Mouse (Mus musculus) right cerebral cortex, postnatal 4 days (tissue): Measurements from ENCODE around the gene Zfp663.

Source experiments
- DNase-seq: peaks from one replicate; pipeline ENCODE4 v3.0.0-alpha.2; 2022

The Zfp663 gene

DNA sequence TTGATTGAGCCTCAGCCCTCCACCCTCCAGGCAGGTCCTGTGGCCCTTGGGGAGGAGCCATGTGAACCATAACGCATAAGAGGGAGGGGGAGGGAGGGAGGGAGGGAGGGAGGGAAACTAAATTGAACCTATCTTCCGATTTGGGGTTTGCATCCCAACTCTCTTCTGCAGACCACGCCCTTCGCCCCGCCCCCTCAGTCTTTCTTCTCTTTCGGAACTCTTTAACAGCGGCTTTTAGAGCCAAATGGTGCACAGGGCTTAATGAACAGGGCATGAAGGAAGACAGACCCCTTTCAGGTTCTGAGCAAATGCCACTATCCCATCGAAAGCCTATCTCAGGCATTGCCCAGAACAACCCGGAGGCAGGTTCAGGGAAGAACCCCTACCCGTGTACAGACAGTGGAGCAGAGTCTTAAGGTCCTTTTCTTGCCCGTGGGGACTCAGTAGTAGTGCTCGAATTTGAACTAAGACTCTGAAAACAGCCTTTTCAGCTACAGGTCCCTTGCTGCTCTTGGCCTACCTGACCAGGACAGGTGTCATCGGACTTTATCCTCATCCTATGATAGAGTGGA is 575 bp downstream of the Zfp663 start:
- DNase-seq: peak; percentile 58

GRCm38 (mm10) chr2:165367047-165367520 is 1.4 kb downstream of the Zfp663 start:
- DNase-seq: no peak

GRCm38 (mm10) chr2:165364334-165365091 is 4.0 kb downstream of the Zfp663 start:
- peak; percentile 88 for DNase-seq

DNA sequence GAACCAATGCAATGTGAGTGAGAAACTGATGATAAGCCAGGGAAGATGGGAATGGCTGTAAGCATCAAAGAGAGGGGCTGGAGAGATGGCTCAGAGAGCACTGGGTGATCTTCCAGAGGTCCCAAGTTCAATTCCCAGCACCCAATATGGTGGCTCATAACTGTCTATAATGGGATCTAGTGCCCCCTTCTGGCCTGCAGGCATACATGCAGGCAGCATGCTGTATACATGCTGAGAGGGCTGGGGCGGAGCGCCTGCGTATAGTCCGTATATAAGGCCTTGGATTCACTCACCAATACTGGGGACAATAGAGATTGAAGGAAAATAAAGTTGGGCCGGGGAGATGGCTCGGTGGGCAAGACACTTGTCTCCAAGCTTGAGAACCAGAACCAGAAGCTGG is 5.2 kb downstream of the Zfp663 start:
- no peak for DNase-seq

DNA sequence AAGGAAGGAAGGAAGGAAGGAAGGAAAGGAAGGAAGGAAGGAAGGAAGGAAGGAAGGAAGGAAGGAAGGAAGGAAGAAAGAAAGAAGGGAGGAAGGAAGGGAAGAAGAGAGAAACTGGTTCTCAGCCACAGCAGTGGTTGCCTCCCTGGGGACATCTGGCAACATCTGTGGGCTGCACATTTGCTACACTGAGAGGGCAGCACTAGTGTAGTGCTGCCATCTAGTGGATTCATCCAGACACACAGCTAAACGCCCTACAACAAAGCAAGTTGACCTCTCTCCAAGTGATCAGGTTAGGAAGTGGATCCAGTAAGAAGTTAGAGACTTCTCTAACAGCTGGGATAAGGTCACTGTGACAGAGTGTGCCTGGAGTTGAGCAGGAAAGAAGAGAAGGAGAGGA is 7.7 kb downstream of the Zfp663 start:
- peak; percentile 33 for DNase-seq

DNA sequence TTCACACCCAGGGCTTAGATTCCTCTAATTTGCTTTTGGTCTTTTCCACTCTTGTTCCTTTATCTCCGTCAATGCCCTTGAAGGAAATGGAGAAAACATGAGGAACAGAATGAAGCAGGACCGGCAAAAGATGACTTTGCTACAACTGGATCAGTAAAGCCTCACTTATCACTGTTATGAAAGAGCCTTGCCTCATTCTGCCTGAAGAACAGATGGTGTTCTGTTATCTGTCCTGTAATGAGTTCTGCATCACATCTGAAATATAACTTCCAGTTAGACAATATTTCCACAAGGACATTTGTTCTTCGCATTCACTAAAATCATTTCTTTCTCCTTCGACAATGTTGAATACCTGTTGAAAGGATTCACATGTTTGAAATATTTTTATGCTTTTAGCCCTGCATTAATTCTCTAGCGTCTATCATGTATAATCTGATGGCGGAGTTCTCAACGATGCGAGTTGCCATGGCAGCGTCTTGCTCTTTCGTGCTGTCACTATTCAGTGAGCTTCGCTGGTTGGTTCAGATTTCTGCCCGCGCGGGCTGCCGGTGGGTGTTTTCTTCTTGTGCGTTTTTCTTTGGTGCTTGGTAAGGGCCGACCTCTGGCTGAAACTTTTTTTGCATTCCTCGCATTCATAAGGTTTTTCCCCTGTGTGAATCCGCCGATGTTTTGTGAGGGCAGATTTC is 16.6 kb downstream of the Zfp663 start:
- DNase-seq: no peak

DNA sequence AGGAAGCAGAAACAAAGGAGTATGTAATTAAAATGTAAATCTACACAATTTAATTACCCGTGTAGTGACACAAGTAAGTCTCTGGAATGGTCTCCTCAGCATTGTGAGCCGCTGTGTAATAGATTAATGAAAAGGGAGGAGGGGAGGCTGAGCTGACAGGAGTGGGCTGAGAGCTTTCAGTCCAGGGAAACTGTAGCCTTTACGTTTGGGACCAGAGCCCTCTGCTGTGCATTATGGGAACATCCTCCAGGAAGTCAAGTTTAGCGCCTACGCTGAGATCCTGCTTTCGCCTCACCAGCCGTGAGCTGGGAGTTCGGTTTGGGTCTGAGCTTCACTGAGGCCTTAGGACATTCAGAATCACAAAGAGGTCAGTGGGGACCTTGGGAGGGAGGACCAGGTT is 19.1 kb downstream of the Zfp663 start:
- no peak for DNase-seq

DNA sequence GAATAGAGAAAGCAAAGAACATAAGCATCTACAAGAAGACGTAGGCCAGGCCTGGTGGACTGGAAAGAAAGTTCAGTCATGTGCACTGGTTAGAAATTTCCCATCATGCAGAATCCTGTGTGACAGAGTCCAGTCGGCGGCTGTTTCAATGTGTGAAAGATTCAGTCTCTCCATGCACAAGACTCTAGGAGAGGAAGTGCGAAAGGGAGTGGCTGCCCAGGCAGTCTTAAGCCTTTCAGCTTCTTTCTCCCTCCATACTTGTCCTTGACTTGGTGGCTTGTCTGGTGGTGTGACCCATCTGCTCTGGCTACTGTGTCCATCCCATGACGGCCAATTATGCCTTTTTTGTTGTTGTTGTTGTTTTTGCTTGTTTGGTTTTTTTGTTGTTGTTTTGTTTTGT is 22.3 kb downstream of the Zfp663 start:
- DNase-seq: no peak

- DNase-seq: peak; percentile 56
Measured at GRCm38 (mm10) chr2:165337191-165337590, 31.3 kb downstream of the Zfp663 start.

DNA sequence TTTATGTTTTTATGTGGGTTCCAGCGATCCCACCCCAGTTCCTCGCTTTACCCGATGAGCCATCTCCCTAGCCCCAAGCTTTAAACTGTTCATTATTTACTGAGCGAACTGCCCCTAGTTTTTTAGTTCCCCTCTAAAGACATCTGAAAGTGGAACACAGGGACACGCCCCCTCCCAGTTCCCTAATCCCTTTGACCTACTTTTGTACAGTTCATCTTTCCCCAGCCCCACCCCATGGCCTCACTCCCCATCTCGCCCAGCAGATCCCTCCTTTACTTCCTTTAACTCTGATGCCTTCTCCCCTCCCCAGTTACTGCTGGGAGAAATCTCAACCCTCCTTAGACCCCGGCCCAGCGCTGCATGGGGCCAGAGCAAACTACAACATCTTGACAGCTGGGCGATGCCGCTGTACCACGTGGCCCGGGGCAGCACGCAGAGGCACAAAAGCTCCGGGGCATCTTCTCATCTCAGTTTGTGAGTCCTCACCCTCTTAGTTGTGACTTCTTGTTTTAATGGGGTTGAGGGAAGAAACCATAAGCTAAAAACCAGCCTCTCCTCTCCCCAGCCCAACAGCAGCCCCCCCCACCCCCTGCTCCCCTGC is 35.8 kb downstream of the Zfp663 start:
- DNase-seq: no peak

DNA sequence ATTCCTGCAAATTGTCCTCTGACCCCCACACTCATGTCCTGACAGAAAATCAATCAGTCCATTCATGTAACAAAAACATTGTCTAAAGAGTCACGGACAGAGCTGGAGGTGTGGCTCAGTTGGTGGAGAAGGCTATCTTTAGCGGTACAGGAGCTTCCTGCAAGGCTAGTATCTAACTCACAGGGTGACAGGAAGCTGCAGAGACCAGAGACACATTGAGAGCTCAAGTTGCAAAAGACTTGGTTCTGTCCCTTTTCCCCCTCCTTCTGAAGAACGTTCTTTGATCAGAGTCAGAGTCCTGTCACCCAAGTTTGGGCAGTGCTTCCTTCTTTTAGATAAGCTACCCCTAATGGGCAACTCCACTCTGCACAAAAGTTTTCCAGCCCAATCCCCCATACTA is 38.8 kb downstream of the Zfp663 start:
- DNase-seq: no peak

DNA sequence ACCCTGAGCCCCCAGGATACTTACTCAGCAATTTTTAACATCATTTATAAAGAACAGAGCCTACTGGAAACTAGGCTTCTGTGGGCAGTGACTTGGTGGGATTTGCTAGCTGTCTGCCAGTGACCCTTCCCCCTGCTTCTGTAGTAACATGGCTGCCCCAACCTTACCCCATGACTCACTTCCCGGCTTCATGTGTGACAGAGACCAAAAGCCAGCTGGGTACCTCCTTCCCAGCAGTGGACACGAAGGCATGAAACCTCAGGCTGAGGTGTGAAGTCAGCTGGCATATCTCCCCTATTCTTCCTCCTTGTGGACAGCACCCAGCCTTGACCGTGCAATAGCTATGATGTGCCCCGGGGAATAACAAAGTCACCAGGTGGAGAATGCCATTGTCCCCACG is 39.8 kb downstream of the Zfp663 start:
- DNase-seq: no peak

DNA sequence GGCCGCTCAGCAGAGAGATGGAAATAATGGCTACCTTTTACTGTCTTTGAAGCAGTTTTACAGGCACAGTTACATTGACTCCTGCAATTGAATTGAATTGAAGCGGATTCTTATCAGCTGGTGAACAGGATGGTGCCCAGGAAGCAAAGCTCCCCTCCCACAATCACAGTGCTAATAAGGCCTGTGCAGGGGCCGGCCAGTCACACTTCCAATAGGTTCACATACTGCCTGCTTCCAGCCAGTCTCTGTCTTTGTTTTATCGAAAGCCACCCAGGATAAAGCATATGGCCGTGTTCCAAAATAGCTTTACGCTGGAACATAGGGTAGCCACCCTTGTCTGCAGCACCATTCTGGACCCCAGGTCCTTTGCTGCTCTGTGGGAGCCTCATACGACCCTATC is 41.1 kb downstream of the Zfp663 start:
- DNase-seq: no peak

DNA sequence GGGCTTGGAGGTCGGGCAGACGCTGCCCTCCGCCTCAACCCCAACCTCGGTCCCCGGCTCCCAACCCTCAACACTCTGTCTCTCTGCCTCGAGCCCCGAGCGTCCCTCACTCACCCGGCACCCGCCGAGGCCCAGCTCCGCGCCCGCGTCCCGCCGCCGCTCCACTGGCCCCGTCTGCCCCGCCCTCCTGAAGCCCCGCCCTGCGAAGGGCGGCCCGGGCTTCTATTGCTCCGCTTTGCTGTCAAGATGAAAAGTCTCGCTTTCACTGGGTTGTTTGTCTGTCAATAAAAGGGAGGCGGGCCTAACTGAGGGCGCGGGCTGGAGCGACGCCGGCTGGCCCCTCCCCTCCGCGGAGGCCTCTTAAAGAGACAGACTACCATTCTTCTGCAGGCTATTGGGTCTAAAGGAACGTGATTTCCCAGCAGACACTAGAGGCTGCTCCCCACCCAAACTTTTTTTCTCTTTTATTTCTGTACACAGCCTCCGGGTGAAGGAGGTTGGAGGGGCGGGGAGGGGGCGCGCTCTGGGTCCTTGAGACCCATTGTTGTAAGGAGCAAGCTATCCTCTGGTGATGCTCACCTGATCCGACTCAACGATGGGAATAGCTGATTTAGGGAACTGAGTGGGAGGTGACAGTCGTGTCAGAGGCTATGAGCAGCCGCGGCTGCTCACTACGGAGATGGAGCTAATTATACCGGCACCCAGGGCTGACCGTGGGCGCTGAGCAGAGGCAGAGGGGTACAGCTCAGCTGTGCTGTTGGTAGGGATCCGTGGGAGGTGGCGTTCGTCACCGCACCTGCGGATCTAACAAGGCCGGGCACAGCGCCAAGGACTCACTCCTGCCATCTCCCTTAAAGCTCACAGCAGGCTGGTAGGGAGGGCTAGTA is 42.0 kb downstream of the Zfp663 start, which contains the start of gene Elmo2:
Gene Elmo2 (minus strand): TSS at position 176 of the 887 bp plus-strand sequence.
- peak; percentile 92 for DNase-seq

DNA sequence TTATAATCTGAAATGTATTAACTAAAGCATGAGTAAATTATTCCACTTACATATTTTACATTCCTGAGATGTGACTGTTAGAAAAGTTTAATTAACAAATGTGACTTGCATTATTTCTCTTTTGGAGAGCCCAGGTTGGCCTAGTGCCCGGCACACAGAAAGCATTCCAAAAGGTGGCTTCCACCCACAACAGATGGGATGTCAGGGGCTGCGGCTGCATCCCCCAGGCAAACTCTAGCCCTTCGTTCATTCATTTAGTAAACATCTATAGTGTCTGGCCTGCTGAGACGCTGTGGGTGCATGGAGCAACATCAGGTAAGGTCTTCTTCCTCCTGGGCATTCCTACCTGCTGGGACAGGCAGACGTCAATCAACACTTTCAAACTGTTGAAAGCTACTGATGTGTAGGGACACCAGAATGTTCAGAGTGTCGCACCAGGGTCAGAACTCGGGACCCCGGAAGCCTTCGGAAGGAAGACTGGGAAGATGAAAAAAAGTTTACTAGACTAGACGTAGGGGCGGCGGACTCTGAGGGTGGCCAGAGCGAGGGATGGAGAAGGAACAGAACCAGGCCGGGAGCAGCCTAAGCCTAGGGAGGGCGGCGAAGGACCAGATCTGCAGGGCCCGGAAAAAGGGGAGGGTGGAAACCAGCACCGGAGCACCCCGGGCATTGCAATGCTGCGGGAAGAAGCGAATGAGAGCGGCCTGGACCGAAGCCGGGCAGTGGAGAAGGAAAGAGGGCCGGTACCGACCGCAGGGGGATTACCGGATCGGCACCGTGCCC is 42.8 kb downstream of the Zfp663 start:
- DNase-seq: no peak

GRCm38 (mm10) chr2:165323928-165324327 is 44.6 kb downstream of the Zfp663 start:
- no peak for DNase-seq

DNA sequence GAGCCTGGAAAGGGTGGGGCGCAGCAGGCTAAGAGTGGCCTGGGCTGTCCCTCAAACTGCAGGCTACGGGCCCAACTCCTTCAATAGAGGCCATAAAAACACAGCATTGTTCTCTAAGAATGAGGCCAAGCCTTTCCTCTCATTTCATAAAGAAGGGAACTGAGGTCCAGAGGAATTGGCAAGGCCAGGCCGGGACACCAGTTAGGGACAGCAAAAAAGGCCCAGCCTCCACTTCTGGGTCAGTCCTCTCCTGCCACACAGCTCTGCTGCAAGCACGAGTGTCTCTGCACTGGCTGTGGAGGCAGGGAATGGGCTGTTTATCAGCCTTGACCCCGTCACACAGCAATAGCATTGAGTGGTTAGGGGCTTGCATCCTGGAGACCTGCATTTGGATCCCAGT is 45.0 kb downstream of the Zfp663 start:
- no peak for DNase-seq

DNA sequence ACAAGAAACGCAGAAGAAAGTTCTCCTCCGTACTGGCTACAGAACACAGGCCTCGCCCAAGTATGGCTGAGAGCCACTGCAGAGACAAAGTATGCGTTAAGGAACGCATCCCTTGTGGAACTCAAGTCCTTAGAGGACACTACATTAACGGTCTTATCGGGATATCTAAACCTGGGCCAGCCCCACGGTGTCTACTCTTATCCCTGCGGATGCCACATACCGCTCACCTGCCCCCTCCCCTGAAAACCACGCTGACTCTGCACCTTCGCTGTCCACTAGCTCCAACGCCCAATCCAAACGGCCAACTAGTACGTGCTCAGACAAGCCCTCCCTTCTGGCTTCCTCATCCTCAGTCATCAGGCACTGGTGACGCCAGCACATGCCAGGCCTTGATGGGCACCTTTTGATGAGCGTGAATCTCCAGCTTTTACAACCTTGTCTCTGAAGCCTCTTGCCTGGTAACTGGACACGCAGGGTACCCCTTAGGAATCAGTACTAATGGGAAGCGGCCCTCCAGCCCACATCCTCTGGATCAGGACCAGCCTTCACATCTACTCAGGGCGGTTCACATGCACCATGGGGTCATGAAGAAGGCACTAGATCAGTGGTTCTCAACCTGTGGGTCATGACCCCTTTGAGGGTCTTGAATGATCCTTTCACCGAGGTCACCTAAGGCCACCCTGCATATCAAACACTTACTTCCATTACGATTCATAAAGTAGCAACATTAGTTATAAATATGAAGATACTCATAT is 46.4 kb downstream of the Zfp663 start:
- DNase-seq: no peak

GRCm38 (mm10) chr2:165321381-165321888 is 47.1 kb downstream of the Zfp663 start:
- no peak for DNase-seq

DNA sequence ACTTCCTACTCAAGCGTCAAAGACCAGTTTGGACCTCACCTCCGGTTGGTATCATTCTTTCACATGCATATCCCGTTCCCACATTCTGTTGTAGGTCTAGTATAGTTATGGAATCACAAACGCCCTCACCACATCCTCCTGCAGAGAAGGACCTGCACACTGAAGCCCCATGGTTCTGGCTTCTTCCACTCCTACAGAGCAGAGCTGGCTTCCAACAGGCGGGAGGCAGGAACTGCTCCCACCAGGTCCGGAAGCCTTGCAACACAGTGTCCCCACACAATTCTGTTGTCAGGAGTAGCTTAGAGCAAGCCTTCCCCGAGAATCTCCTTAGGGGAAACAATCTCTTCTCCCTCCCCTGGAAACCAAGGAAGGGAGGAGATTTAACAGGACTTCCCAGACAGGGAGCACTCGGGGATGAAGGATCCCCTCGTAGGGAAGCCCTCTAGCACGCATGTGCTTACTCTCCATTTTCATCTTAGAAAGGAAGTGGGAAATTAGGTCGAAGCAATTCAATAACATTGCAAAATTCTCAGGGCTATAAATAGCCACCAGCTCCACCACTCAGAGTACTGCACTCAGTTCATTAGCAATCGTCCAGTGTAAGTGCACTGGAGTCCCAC is 47.9 kb downstream of the Zfp663 start:
- no peak for DNase-seq
